Comparison of ENCODE assay signal across 27 mouse cellular contexts in genomic region chr1:193092771-193093170, GRCm38 (mm10).
"Had no signal": no experiment of that assay in that cellular context is flagged by ENCODE, and none has a peak within 500 bp of the region (broad histone marks: within the 10 kb centered on the region; RNA-seq: fewer than 3 reads in every experiment).

No protein-coding gene starts in this region.

- H3K9ac ChIP-seq: embryonic facial prominence, embryonic 12.5 days; embryonic facial prominence, embryonic 13.5 days; embryonic facial prominence, embryonic 15.5 days; forebrain, embryonic 12.5 days; forebrain, embryonic 13.5 days; forebrain, embryonic 15.5 days; forebrain, postnatal 0 days had no signal

- ATAC-seq: forebrain, embryonic 13.5 days; forebrain, embryonic 14.5 days; forebrain, embryonic 15.5 days; forebrain, embryonic 16.5 days; forebrain, postnatal 0 days had no signal

- H3K27ac ChIP-seq: embryonic facial prominence, embryonic 10.5 days; embryonic facial prominence, embryonic 12.5 days; embryonic facial prominence, embryonic 13.5 days; embryonic facial prominence, embryonic 15.5 days; forebrain, embryonic 10.5 days; forebrain, embryonic 12.5 days; forebrain, embryonic 13.5 days; forebrain, embryonic 15.5 days; heart, adult 2 months had no signal

- H3K9me3 ChIP-seq: embryonic facial prominence, embryonic 10.5 days; embryonic facial prominence, embryonic 12.5 days; embryonic facial prominence, embryonic 13.5 days; embryonic facial prominence, embryonic 15.5 days; forebrain, embryonic 10.5 days; forebrain, embryonic 12.5 days; forebrain, embryonic 13.5 days; forebrain, embryonic 15.5 days had no signal

- H3K4me2 ChIP-seq: embryonic facial prominence, embryonic 12.5 days; embryonic facial prominence, embryonic 13.5 days; embryonic facial prominence, embryonic 15.5 days; forebrain, embryonic 12.5 days; forebrain, embryonic 13.5 days; forebrain, embryonic 15.5 days had no signal

- H3K4me1 ChIP-seq: embryonic facial prominence, embryonic 10.5 days; embryonic facial prominence, embryonic 12.5 days; embryonic facial prominence, embryonic 13.5 days; embryonic facial prominence, embryonic 15.5 days had no signal

- H3K4me3 ChIP-seq: embryonic facial prominence, embryonic 10.5 days; embryonic facial prominence, embryonic 12.5 days; embryonic facial prominence, embryonic 13.5 days; embryonic facial prominence, embryonic 15.5 days; erythroblast, embryonic 14.5 days; forebrain, embryonic 10.5 days; forebrain, embryonic 12.5 days; forebrain, embryonic 13.5 days; forebrain, embryonic 15.5 days; gastrocnemius, adult 2 months; heart, adult 2 months had no signal

- H3K27me3 ChIP-seq: embryonic facial prominence, embryonic 12.5 days; embryonic facial prominence, embryonic 13.5 days; embryonic facial prominence, embryonic 15.5 days; forebrain, embryonic 12.5 days; forebrain, embryonic 13.5 days; forebrain, embryonic 15.5 days had no signal

- DNase-seq: cerebellum, adult 9-10 months; cerebellum, adult 9-11 months; cerebellum, postnatal 10 days; cerebellum, postnatal 14 days; cerebellum, postnatal 25 days; cerebellum, postnatal 36 days; embryo, embryonic 11 days; forebrain, postnatal 0 days; gastrocnemius, adult 2 months; gastrocnemius, postnatal 10 days; gastrocnemius, postnatal 14 days; gastrocnemius, postnatal 25 days; gastrocnemius, postnatal 36 days; heart, adult 11 months; heart, adult 18-20 months; heart, adult 2 months had no signal

- H3K36me3 ChIP-seq: embryonic facial prominence, embryonic 10.5 days; embryonic facial prominence, embryonic 12.5 days; embryonic facial prominence, embryonic 13.5 days; embryonic facial prominence, embryonic 15.5 days; forebrain, embryonic 10.5 days; forebrain, embryonic 12.5 days; forebrain, embryonic 15.5 days had no signal
